Mouse (Mus musculus) gastrocnemius, postnatal 4 days (tissue): ENCODE measurements around the gene Noc2l. TPM values are rescaled to one million over a fixed set of nuclear protein-coding genes. Genes with fewer than 3 reads are reported as not detected.

Experiments used
- DNase-seq, 2 experiments: peaks; one replicate each; pipeline ENCODE4 v3.0.0; 2021 to 2022; ENCODE audit warnings: low spot score in 2 of 2, mixed read lengths in 2 of 2
- long read RNA-seq, 2 experiments: library from polyadenylated mRNA; stranded (forward); transcript quantifications; one replicate each; pipeline ENCODE4 v2.0.0; 2021
- total RNA-seq, 2 experiments: library from RNA; stranded (reverse); gene quantifications; 2 replicates each; pipeline ENCODE4 v1.2.3; 2021

Gene Noc2l
- total RNA-seq = 10 to 100 TPM; 30.4 to 31.0 TPM
- long read RNA-seq, experiment 1, transcript Noc2l-201 (19 exons, 2,785 nt) = major isoform, 53 of 73 reads
- long read RNA-seq, experiment 1, partial matches to known transcripts = 8 of 73 reads
- long read RNA-seq, experiment 1, other reads (novel, unspliced or antisense) = 12 of 73 reads
- long read RNA-seq, experiment 2, transcript Noc2l-201 (19 exons, 2,785 nt) = major isoform, 100 of 131 reads
- long read RNA-seq, experiment 2, partial matches to known transcripts = 13 of 131 reads
- long read RNA-seq, experiment 2, other reads (novel, unspliced or antisense) = 18 of 131 reads

DNA sequence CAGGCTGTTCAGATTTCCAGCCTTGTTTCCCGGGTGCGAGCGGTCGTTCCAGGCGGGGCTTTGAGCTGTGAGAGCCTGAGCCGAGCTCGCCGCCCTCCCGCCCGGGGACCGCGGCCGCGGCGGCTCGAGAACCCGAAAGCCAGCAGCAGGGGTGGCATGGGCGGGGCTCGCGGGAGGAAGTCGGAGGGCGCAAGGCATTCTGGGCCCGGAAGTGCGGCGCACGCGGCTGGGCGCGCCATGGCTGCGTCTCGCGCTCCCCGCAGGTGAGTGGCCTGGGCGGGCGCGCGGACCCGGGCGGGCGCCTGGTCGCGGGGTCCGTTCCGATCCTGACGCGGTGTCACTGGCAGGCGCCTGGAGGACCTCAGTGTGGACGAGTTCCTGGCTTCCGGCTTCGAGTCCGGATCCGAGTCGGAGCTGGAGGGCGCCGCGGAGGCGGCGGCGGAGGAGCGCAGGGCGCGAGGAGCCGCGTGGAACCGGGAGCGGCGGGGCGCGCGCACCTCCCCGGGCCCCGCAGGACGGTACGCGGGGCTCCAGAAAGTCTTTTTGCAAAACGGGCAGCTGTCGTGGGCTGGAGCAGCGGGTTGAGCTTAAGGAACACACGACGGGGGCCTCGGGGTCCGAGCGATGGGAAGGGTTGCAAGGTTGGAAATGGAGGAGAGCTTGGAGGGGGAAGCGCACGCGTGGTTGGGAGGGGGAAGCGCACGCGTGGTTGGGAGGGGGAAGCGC is at the start of gene Noc2l:
Gene Noc2l, plus strand, starts transcription at position 203 of the 726 bp plus-strand sequence.
- peak; percentile 89 to 93 for DNase-seq

DNA sequence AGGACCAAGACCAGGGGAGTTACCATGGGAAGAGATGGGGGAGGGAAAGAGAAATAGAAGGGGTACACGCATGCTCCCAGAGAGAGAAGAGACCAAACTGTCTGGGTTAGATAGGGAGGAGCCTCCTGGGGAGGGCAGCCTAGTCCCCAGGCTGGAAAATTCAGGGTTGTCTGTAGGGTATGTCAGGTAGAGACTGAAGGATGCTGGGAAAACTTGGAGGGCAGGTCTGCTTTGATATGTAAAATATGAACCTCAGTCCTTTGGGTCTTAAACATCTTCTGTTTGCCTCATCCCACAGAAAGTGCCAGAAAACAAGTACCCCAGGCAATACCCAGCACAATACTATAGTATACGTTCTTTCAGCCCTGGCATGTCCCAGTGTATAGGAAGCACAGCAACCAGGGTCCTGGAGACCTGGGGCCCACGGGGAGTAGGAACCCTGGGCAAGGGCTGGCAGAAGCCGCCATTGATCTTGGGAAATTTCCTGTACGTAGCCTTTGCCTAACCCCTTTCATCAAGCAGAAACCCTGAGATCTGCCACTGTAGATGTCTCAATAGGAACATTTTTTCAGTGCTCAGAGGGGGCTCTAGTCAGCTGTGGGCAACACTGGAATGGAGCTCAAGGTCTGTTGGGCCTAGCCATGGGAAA is 47.5 kb upstream of the Noc2l start:
- DNase-seq = no peak

DNA sequence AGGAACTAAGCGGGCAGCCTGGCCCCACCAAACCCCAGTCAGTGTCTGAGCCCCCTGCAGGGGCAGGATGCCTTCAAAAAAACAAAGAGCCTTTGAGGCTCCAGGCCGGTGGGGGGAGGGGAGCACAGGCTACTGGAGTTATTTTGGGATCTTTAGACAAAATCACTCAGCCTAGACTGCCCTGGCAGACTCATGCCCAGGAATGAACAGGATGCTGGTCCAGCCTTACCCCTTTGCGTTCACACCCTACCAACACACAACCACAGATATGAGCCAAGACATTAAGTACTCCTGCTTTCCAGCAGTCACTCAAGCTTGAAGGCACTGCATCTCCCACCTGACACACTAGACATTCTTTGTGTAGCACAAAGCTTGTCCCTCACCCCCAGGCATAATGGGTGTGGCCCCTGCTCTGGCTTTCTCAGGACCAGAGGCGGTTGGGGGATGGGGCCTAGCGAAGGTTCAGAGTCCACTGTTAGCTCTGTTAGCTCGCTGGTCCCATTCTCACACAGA is 46.9 kb upstream of the Noc2l start:
- DNase-seq = no peak

DNA sequence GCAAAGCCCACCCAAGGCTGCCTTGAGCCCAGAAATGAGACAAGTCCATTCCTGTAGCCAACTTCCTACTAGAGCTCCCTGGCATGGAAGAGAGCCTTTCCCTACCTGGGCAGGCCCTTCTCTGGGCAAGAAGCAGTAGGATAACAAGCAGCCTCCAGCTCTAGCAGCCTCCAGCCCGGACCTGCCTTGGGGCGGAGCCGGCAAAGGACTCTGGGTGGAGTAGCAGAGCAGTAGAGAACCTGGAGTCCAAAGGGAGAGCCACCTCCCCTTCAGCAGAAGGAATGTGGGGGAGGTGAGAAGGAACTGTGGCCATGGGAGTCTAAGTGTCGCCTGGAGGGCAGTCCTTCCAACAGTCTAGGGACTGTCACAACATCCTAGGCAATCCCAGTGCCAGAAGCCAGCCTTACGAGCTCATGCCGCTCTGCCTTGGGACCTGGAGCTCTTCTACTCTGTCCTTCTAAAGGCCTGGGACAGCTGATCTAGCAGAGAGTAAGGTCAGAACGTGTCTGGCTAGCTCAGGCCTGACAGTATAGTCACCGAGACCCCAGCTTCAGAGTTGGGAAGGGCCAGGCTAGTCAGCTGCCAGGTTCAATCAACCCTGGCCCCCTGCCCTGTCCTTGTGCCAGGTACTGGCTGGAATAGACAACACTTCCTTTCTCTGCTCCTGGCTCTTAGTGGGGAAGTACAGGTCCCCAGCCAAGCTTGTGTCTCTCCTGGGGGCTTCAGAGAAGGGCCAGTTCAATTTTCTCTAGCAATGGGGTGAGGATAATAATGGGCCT is 43.2 kb upstream of the Noc2l start:
- DNase-seq = no peak

DNA sequence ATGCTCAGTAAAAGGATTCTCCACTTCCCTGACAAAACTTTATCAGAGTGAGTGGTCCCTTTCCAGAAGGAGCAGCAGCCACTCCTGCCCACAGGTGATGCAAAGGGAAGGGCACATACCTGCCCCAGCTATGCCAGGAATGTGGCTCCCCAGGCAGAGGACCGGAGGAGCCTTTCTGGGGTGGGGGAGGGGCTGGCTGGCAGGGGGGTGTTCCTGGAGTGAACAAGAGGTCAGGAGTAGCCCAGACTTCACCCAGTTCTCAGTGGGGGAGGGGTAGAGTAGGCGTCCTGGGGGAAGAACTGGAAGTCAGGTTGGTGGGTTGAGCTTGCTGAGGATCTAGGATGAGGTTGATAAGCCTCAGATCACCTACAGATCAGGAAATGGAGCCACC is 42.6 kb upstream of the Noc2l start:
- no peak for DNase-seq

DNA sequence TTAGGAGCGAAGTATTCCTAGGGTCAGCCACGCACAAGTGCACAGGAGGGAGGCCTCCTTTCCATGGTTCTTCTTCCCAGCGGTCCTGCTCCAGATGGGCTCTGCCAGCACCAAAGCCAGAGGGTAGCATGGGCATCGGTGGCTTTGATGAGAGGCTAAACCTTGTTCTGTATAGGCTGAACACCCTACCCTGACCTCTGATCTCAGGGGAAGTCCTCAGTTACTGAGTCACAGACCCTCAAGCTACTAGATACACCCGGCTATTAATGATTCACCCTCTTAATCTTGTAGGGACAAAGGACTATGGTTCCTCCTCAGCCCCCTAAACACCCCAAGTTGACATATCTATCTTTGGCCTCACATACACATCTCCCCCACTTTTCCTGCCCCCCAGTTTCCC is 41.9 kb upstream of the Noc2l start:
- DNase-seq = no peak

DNA sequence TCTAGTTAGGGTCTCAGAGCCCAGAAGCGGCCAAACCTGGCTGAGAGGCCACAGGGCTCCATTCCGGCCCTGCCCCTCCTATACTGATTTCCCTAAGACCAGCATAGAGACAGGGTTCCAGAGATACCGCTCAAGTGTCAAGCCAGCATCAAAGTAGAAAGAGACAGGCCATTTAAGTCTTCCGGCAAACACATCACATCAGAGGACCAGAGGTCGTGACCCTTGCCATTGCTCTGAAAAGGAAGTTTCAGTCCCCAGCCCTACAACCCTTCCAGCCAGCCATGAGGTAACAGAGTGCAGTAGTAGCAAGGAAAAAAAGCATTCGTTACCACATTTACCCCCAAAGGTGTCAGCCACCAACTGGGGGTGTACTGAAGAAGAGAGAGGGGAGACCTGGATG is 41.5 kb upstream of the Noc2l start:
- DNase-seq = no peak

DNA sequence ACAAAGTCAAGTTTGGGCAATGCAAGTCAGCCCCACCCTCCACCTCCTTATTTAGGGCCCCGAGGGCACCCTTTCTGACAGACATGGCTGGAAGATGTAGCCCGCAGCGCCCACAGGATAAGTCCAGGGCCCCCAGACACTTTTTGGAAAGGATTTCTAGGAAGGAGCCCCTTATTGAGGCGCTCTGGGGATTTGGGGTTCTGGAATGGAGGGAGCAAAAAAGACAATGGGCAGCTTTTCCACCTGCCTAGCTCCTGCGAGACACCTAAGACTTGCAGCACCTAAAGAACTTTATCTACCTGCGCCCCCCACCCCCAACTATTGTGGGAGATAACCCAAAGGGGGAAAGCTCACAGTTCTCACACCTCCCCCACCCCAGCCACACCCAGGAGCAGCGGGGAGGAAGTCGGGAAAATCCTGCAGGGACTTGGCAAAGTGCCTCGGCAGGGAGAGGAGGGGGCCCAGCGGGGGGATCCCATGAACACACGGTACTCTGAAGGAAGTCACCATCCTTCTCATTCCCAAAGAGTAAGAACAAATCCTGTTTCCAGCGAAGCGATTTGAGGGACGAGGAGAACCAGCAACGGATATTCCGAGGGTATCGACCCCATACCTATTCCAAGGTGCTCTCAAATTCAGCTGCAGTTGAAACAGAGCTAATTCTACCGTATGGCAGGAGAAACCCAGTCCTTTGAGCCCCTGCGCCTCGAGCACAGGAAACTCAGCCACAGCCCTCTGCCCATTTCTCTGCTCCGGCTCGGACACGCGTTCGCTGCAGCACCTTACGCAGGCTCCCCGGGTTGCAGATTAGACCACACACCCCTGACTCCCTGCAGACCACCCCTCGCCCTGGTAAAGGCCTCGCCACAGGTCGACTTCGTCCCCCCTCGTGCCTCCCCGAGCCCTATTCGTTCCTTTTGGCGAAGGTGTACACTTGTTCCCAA is 39.6 kb upstream of the Noc2l start:
- DNase-seq = peak in 1 of 2 experiments; percentile 40

DNA sequence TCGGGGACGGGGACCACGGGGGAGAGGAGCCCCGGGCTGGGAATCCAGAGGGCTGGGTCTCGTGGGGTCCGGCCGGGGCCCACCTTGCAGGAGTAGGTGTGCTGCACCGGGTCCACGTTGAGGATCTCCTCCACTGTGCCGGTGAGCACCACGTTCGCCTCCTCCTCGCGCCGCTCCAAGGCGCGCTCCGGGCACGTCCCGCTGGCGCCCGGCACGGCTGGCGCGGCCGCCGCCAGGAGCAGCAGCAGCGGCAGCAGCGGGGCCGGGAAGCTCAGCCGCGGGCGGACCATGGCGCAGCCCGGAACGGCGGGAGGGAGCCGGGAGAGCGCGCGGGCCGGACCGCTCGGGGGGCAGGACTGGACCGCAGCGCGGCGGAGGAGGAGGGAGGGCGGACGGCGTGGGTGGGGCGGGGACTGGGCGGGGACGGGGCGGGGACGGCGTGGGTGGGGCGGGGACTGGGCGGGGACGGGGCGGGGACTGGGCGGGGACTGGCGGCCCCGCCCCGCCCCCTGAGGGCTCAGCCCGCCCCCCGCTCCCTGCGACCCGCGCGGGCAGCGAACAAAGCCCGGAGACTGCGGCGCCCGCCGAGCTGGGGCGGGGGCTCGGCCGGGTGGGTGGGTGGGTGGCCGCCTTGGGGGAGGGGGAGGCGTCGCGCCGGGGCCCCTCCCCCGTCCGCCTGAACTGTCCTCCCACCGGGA is 38.5 kb upstream of the Noc2l start, which contains the start of gene Agrn:
Gene Agrn, minus strand, starts transcription at position 358 of the 698 bp plus-strand sequence.
- peak; percentile 63 to 72 for DNase-seq

DNA sequence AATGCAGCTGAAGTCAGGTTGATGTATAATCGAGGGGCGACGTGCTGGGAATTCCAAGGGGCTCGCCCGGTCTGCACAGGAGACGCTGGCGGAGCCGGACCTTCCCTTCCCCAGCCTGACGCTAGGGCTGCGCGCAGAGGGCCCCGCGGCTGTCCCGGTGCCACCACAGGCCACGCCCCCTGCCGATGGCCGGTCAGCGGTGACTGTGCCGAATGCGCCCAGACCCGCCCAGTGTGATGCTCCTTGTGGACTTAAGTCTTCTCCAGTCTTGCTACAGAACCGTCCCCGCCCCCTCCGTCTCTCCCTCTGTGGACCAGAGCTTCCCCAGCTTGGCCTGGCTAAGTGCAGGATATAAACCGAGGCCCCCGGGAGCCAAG is 38.0 kb upstream of the Noc2l start:
- DNase-seq = peak; percentile 83 to 91

DNA sequence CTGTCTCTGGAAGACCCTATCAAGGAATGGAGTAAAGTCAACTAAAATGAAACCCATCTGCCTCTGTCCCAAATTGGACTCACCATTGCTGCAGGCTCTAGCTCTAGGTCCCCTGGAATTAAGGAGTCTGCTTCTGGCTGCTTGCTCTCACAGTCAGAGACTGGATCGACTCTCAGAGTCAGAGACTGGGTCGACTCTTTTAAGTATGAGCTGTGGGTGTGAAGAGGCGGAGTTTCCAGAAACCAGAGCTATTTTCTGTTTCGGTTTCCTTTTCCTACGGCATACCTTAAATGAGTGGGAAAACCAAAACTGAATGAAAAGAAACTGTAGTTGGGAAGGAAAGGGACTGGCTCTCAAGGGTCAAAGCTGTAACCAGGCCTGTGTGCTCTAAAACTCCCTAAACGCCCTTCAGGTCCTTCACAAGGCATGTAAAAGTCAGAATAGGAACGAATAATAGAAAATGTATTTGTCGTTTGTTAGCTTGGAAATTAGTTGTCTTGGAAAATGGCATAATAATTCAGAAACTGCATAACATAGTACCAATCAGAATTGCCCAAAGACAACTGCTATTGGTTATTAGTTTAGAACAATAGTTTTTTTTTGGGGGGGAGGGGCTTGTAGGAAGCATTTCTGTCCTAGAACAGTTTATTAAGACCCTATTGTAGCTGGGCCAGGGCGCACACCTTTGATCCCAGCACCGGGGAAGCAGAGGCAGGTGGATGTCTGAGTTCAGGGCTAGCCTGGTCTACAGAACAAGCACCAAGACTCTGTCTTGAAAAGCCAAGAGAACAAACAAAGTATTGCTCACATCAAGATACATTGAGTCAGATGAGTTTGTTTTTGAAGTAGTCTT is 35.0 kb upstream of the Noc2l start, which contains the start of gene Isg15:
Gene Isg15, minus strand, starts transcription at position 196 of the 853 bp plus-strand sequence.
- no peak for DNase-seq

DNA sequence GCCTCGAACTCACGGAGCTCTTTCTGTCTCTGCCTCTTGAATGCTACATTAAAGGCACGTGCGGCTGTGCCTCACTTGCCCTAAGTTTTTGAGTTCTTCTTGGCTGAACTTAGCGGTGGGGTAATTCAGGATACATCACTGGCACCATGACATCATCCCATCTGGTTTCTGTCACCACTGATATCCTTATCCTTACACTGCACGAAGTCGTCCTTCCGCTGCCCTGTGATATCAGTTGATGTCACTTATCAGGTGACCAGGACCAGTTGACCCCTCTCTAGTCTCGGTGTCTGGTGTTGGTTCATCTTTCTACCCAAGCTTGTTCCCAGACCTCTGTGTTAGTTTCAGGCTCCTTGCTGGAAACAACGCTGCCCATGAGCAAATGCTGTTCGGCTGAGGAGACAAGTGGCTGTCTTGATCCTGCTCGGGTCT is 33.3 kb upstream of the Noc2l start:
- no peak for DNase-seq

DNA sequence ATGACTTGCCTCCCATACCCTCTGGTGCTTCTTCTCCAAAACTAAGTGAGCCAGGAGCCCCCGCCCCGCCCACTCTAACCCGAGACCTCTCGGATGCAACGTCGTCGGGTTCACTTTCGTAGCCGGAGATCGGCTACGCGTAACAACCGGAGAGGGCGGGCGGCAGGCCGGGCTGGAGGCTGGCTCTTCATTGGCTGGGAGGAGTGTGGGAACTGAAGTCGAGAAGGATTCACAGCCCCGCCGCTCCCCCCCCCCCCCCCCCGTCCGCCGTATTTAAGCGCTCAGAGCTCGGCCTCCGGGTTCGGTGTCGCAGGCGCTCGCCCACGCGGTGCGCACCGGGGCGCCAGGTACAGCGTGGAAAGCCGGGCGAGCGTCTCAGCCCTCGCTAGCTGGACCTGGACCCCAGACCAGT is 32.8 kb upstream of the Noc2l start, which contains the start of gene AW011738:
Gene AW011738, plus strand, starts transcription at position 304 of the 412 bp plus-strand sequence.
- DNase-seq = peak in 1 of 2 experiments; percentile 63

DNA sequence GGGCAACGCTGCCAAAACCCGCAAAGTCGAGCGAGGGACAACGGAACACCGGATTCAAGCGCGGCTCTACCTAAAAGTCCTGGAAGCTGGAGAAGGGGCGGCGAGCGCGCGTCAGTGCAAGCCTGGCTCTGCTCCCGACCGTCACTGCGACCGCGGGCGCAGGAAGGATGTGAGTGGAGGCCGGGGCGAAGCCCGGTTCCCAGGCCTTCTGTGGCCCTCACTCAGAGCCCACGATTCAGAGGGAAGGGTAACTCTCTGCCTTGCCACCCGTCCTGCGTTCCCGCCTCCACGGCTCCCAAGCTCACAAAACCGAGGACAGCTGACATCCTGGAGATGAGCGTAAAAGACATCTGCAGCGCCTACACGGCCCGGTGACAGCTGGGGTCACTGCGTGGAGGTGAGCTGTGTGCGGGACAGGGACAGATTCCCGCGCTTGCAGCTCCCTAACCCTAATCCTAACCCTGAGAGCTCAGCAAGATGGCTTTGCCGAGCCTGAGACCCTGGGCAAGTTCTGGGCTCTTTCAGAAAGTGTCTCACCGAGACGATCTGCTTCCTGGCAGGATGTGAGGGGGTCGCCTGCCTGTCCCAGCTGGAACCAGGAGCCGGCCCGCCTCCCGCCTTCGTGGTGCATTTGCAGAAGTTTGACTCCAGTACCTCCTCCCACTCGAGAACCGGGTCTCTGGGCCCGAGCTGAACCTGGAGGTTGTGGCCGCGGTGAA is 32.2 kb upstream of the Noc2l start:
- no peak for DNase-seq

DNA sequence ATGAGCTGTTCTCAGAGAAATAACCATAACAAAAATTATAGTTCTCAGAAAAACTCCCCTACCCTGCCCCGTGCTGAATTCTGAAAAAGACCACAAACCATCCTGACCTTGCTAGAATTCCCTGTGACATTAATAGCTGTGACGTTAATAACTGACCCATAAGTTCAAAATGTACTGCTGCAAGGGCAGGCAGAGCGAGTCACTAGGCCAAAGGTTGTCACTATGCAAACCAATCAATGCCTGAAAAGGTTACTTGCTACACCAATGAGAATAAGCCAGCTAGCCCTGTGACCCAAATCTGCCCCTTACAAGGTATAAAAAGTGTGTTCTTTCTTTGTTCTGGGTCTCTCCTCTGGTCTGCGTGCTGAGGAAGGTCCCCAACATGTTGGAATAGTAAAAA is 26.9 kb upstream of the Noc2l start:
- DNase-seq = no peak

DNA sequence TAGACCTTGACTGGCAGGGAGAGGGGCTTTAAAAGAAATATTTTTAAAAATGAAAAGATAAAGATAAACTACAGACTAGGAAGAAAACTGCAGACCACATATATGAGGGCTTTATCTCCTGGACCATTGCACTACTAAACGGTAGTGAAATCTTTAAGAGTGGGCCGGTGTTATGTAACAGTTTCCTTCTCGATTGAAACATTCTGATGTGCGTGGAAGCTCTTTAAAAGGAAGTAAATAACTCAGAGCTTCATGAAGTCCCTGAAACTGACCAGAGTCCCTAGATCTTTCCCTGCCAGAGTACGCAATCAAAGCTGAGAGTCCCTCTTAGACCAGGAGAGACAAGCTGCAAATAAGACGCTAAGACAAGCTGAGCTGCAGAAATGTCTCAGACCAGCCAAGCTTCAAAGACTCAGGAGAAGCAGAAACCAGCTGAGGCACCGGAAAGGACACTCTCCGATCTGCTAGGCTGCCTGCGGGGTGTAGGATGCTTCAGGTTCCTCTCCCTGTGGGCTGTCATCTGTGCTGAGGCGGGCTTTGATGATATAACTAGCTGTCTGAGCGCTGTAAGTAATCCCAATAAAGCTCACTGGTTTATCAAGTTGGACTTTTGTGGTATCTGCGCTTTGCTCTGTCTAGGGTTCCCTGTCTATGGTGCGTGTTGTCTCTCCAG is 25.7 kb upstream of the Noc2l start:
- DNase-seq = no peak

DNA sequence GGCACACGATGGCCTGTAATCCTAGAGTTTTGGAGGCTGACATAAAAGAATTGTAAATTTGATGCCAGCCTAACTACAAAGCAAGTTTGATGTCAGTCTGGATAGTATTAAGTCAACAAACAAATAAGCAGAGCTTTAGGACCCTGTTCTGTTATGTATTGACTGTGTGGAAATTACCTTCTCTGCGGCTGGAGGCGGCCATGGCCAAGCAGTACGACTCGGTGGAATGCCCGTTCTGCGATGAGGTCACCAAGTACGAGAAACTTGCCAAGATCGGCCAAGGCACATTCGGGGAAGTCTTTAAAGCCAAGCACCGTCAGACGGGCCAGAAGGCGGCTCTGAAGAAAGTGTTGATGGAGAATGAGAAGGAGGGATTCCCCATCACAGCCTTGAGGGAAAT is 22.7 kb upstream of the Noc2l start:
- no peak for DNase-seq
